Mouse (Mus musculus): ENCODE measurements at regions not wholly inside any gene's neighbourhood (a gene's known extent, or its start where the extent isn't known, plus 50 kb on each side); places are given as distances from the start of the nearest gene placed in this dataset.

GRCm38 (mm10) chr5:47334299-47334698 lies 648.6 kb upstream of the Slit2 start:
- no peak for DNase-seq (ENCODE audit: low spot score in 2 of 2)

- peak; percentile 14 to 54 for DNase-seq (ENCODE audit: low spot score in 2 of 2)
Observed at GRCm38 (mm10) chr5:47336511-47336910, 646.4 kb upstream of the Slit2 start.

- peak in 1 of 2 experiments; percentile 54 for DNase-seq (ENCODE audit: low spot score in 2 of 2)
Observed at GRCm38 (mm10) chr5:47339807-47340206, 643.1 kb upstream of the Slit2 start.

- DNase-seq (ENCODE audit: low spot score in 2 of 2): no peak
Observed at GRCm38 (mm10) chr5:47370184-47370583, 612.8 kb upstream of the Slit2 start.

- no peak for DNase-seq (ENCODE audit: low spot score in 2 of 2)
Observed at GRCm38 (mm10) chr5:47385930-47386329, 597.0 kb upstream of the Slit2 start.

GRCm38 (mm10) chr5:47386750-47387149 lies 596.2 kb upstream of the Slit2 start:
- DNase-seq (ENCODE audit: low spot score in 2 of 2): no peak

GRCm38 (mm10) chr5:47390735-47391134 lies 592.2 kb upstream of the Slit2 start:
- DNase-seq (ENCODE audit: low spot score in 2 of 2): no peak

GRCm38 (mm10) chr5:47396874-47397273 lies 586.1 kb upstream of the Slit2 start:
- no peak for DNase-seq (ENCODE audit: low spot score in 2 of 2)

- no peak for DNase-seq (ENCODE audit: low spot score in 2 of 2)
Observed at GRCm38 (mm10) chr5:47421916-47422315, 561.0 kb upstream of the Slit2 start.

GRCm38 (mm10) chr5:47426040-47426439 lies 556.9 kb upstream of the Slit2 start:
- no peak for DNase-seq (ENCODE audit: low spot score in 2 of 2)

GRCm38 (mm10) chr5:47426467-47426866 lies 556.5 kb upstream of the Slit2 start:
- no peak for DNase-seq (ENCODE audit: low spot score in 2 of 2)

- no peak for DNase-seq (ENCODE audit: low spot score in 2 of 2)
Observed at GRCm38 (mm10) chr5:47429217-47430172, 553.4 kb upstream of the Slit2 start.

- no peak for DNase-seq (ENCODE audit: low spot score in 2 of 2)
Observed at GRCm38 (mm10) chr5:47431599-47432328, 551.2 kb upstream of the Slit2 start.

GRCm38 (mm10) chr5:47436455-47436854 lies 546.5 kb upstream of the Slit2 start:
- no peak for DNase-seq (ENCODE audit: low spot score in 2 of 2)

GRCm38 (mm10) chr5:47446305-47447028 lies 536.5 kb upstream of the Slit2 start:
- no peak for DNase-seq (ENCODE audit: low spot score in 2 of 2)

- no peak for DNase-seq (ENCODE audit: low spot score in 2 of 2)
Observed at GRCm38 (mm10) chr5:47464848-47465247, 518.1 kb upstream of the Slit2 start.

- DNase-seq (ENCODE audit: low spot score in 2 of 2): no peak
Observed at GRCm38 (mm10) chr5:47469394-47469793, 513.5 kb upstream of the Slit2 start.

- no peak for DNase-seq (ENCODE audit: low spot score in 2 of 2)
Observed at GRCm38 (mm10) chr5:47472027-47472825, 510.7 kb upstream of the Slit2 start.

GRCm38 (mm10) chr5:47479908-47480307 lies 503.0 kb upstream of the Slit2 start:
- DNase-seq (ENCODE audit: low spot score in 2 of 2): no peak

- DNase-seq (ENCODE audit: low spot score in 2 of 2): no peak
Observed at GRCm38 (mm10) chr5:47496218-47496617, 486.7 kb upstream of the Slit2 start.

Data from layer of hippocampus, postnatal 14 days (tissue).